Mouse (Mus musculus): ENCODE measurements at regions not wholly inside any gene's neighbourhood (a gene's known extent, or its start where the extent isn't known, plus 50 kb on each side); places are given as distances from the start of the nearest gene placed in this dataset.
"Not testable (repeated sequence)": the region's sequence is repeated elsewhere in the genome, so short reads cannot be mapped to it uniquely, and the experiment has no call there.

GRCm38 (mm10) chr4:3084021-3084545, 83.0 kb upstream of the Vmn1r2 start:
- no peaks in the 10 kb centered on the region for H3K27me3 ChIP-seq (ENCODE audit: control insufficient read depth, insufficient read depth, low read length)
- peaks cover 17% of the 10 kb centered on the region for H3K9me3 ChIP-seq (ENCODE audit: control insufficient read depth, low read length)
- 0 out of 2 replicates have a peak, but pooled peaks have one; percentile 5 for ATAC-seq (ENCODE audit: insufficient read depth)
- H3K27ac ChIP-seq: no peak overlapping the region
- no peaks in the 10 kb centered on the region for H3K4me1 ChIP-seq (replicated peaks; ENCODE audit: control insufficient read depth in 2 of 2, insufficient read depth in 2 of 2, low read length in 1 of 2)
- H3K4me3 ChIP-seq (ENCODE audit: insufficient read depth in 1 of 2, low read depth in 2 of 2, low read length in 2 of 2): no peak overlapping the region
- 42% methylated on average over 3 of the region's 3 CpGs for WGBS (ENCODE audit: insufficient replicate concordance)
- H3K9ac ChIP-seq (replicated peaks): no peak overlapping the region
- no peak for TF ChIP-seq CTCF (IDR thresholded peaks at IDR 0.05; ENCODE audit: low read depth)
- TF ChIP-seq EP300 (IDR thresholded peaks at IDR 0.05; ENCODE audit: low read depth): no peak
- H3K4me2 ChIP-seq (ENCODE audit: low read depth): no peak overlapping the region
- H3K36me3 ChIP-seq (replicated peaks; ENCODE audit: control insufficient read depth, insufficient read depth, low read depth): no peaks in the 10 kb centered on the region
- no peak for DNase-seq (ENCODE audit: low read depth in 3 of 3, low spot score in 3 of 3)

GRCm38 (mm10) chr4:3085456-3086448, 81.4 kb upstream of the Vmn1r2 start:
- 0 out of 2 replicates have a peak, but pooled peaks have one; percentile 2 for ATAC-seq (ENCODE audit: insufficient read depth)
- Histone ChIP-seq H3K4me1 (replicated peaks; ENCODE audit: control insufficient read depth in 2 of 2, insufficient read depth in 2 of 2, low read length in 1 of 2) (no peaks in the 10 kb centered on the region), H3K9ac (replicated peaks) (no peak overlapping the region), H3K36me3 (replicated peaks; ENCODE audit: control insufficient read depth, insufficient read depth, low read depth) (no peaks in the 10 kb centered on the region), H3K4me3 (ENCODE audit: insufficient read depth in 1 of 2, low read depth in 2 of 2, low read length in 2 of 2) (no peak overlapping the region), H3K27me3 (ENCODE audit: control insufficient read depth, insufficient read depth, low read length) (no peaks in the 10 kb centered on the region), H3K4me2 (ENCODE audit: low read depth) (no peak overlapping the region), H3K9me3 (ENCODE audit: control insufficient read depth, low read length) (peaks cover 15% of the 10 kb centered on the region), H3K27ac (no peak overlapping the region)
- 50% methylated on average over 6 of the region's 6 CpGs for WGBS (ENCODE audit: insufficient replicate concordance)
- DNase-seq (ENCODE audit: low read depth in 3 of 3, low spot score in 3 of 3): no peak
- TF ChIP-seq CTCF (IDR thresholded peaks at IDR 0.05; ENCODE audit: low read depth): no peak
- TF ChIP-seq EP300 (IDR thresholded peaks at IDR 0.05; ENCODE audit: low read depth): no peak

- H3K36me3 ChIP-seq (replicated peaks; ENCODE audit: control insufficient read depth, insufficient read depth, low read depth); H3K4me2 ChIP-seq (ENCODE audit: low read depth); H3K4me3 ChIP-seq (ENCODE audit: insufficient read depth in 1 of 2, low read depth in 2 of 2, low read length in 2 of 2); H3K4me1 ChIP-seq (replicated peaks; ENCODE audit: control insufficient read depth in 2 of 2, insufficient read depth in 2 of 2, low read length in 1 of 2); ATAC-seq (ENCODE audit: insufficient read depth); H3K27me3 ChIP-seq (ENCODE audit: control insufficient read depth, insufficient read depth, low read length); DNase-seq (ENCODE audit: low read depth in 3 of 3, low spot score in 3 of 3); H3K9ac ChIP-seq (replicated peaks); H3K27ac ChIP-seq: not testable (repeated sequence)
- peaks cover 14% of the 10 kb centered on the region for H3K9me3 ChIP-seq (ENCODE audit: control insufficient read depth, low read length)
- WGBS (ENCODE audit: insufficient replicate concordance): 61% methylated on average over 7 of the region's 7 CpGs
These were observed 79.5 kb upstream of the Vmn1r2 start for GRCm38 (mm10) chr4:3087616-3088015.

- 0 out of 2 replicates have a peak, but pooled peaks have one; percentile 27 for ATAC-seq (ENCODE audit: insufficient read depth)
- Histone ChIP-seq H3K4me2 (ENCODE audit: low read depth) (no peak overlapping the region), H3K27me3 (ENCODE audit: control insufficient read depth, insufficient read depth, low read length) (no peaks in the 10 kb centered on the region), H3K4me3 (ENCODE audit: insufficient read depth in 1 of 2, low read depth in 2 of 2, low read length in 2 of 2) (no peak overlapping the region), H3K36me3 (replicated peaks; ENCODE audit: control insufficient read depth, insufficient read depth, low read depth) (no peaks in the 10 kb centered on the region), H3K9me3 (ENCODE audit: control insufficient read depth, low read length) (peaks cover 12% of the 10 kb centered on the region), H3K27ac (no peak overlapping the region), H3K4me1 (replicated peaks; ENCODE audit: control insufficient read depth in 2 of 2, insufficient read depth in 2 of 2, low read length in 1 of 2) (no peaks in the 10 kb centered on the region), H3K9ac (replicated peaks) (no peak overlapping the region)
- TF ChIP-seq EP300 (IDR thresholded peaks at IDR 0.05; ENCODE audit: low read depth) (no peak), CTCF (IDR thresholded peaks at IDR 0.05; ENCODE audit: low read depth) (no peak)
- WGBS (ENCODE audit: insufficient replicate concordance): 42% methylated on average over 13 of the region's 13 CpGs
- no peak for DNase-seq (ENCODE audit: low read depth in 3 of 3, low spot score in 3 of 3)
These were observed 77.3 kb upstream of the Vmn1r2 start for GRCm38 (mm10) chr4:3089567-3090377.

- DNase-seq (ENCODE audit: low read depth in 3 of 3, low spot score in 3 of 3) (no peak), ATAC-seq (ENCODE audit: insufficient read depth) (no peak)
- Histone ChIP-seq H3K4me2 (ENCODE audit: low read depth) (no peak overlapping the region), H3K36me3 (replicated peaks; ENCODE audit: control insufficient read depth, insufficient read depth, low read depth) (no peaks in the 10 kb centered on the region), H3K4me3 (ENCODE audit: insufficient read depth in 1 of 2, low read depth in 2 of 2, low read length in 2 of 2) (no peak overlapping the region), H3K4me1 (replicated peaks; ENCODE audit: control insufficient read depth in 2 of 2, insufficient read depth in 2 of 2, low read length in 1 of 2) (no peaks in the 10 kb centered on the region), H3K9ac (replicated peaks) (no peak overlapping the region), H3K27ac (no peak overlapping the region), H3K9me3 (ENCODE audit: control insufficient read depth, low read length) (peaks cover 12% of the 10 kb centered on the region), H3K27me3 (ENCODE audit: control insufficient read depth, insufficient read depth, low read length) (no peaks in the 10 kb centered on the region)
- TF ChIP-seq CTCF (IDR thresholded peaks at IDR 0.05; ENCODE audit: low read depth) (no peak), EP300 (IDR thresholded peaks at IDR 0.05; ENCODE audit: low read depth) (no peak)
- 65% methylated on average over 11 of the region's 11 CpGs for WGBS (ENCODE audit: insufficient replicate concordance)
These were observed 76.8 kb upstream of the Vmn1r2 start for GRCm38 (mm10) chr4:3090378-3090735.
